Mouse (Mus musculus): ENCODE results near the gene Slc13a5. TPM values are rescaled to one million over a fixed set of nuclear protein-coding genes. Genes with fewer than 3 reads are reported as not detected.
A peak's percentile ranks its signal among the peaks of the same experiment; 100 is the strongest.

Slc13a5 gene
- polyA plus RNA-seq, 1 experiment from 2014 or later, result not detected

DNA sequence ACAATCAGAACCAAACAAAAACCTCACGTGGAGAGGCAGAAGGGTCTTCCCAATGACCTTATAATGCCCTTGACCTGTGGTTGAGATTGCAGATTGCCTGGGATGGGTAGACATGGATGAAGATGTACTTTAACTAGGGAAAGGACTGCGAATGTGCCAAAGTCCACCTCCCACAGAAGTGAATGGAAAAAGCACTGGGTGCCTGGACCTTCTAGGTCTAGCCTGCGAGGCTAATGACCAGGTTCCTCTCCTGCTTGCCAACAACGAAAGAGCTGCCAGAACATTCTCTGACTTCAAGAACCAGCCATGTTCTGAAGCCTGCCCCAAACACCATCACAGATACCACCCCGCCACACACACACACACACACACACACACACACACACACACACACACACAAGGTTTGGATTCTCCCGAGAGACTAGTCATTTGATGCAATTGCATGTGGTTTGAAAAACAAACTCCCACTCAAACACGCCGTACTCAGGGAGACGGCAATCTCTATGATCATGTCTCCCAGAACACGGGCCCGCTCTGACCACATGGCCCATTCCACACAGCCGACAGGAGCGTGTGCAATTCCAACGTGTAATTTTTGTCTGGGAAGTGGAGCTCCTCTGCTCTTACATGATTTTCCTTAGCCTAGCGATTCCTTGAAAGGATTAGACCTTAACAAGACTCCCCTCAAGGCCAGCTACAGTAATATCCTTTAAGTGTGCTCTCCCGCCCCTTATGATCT is 16.6 kb upstream of the Slc13a5 start:
- Histone ChIP-seq H3K4me3 (ENCODE audit: low read depth, low read length) (no peak overlapping the region), H3K36me3 (ENCODE audit: insufficient read depth) (no peaks in the 10 kb centered on the region), H3K4me2 (no peak overlapping the region), H3K9ac (no peak overlapping the region), H3K9me3 (ENCODE audit: low read depth, low read length) (no peaks in the 10 kb centered on the region), H3K4me1 (ENCODE audit: insufficient read depth) (no peaks in the 10 kb centered on the region), H3K27ac (ENCODE audit: low read depth) (no peak overlapping the region), H3K27me3 (ENCODE audit: insufficient read depth, low read length) (no peaks in the 10 kb centered on the region)
- ATAC-seq (ENCODE audit: insufficient read depth), result no peak
- WGBS, result 83% methylated on average over 16 of the region's 16 CpGs
- TF ChIP-seq CTCF (IDR thresholded peaks at IDR 0.05; ENCODE audit: low read depth), result no peak
- DNase-seq, result no peak

GRCm38 (mm10) chr11:72281852-72282400 is 14.9 kb upstream of the Slc13a5 start:
- no peak overlapping the region for H3K9ac ChIP-seq
- no peaks in the 10 kb centered on the region for H3K36me3 ChIP-seq (ENCODE audit: insufficient read depth)
- ATAC-seq (ENCODE audit: insufficient read depth) (no peak), DNase-seq (no peak)
- WGBS, result 49% methylated on average over 5 of the region's 5 CpGs
- no peaks in the 10 kb centered on the region for H3K9me3 ChIP-seq (ENCODE audit: low read depth, low read length)
- no peak for TF ChIP-seq CTCF (IDR thresholded peaks at IDR 0.05; ENCODE audit: low read depth)
- H3K4me3 ChIP-seq (ENCODE audit: low read depth, low read length), result no peak overlapping the region
- no peaks in the 10 kb centered on the region for H3K4me1 ChIP-seq (ENCODE audit: insufficient read depth)
- H3K27me3 ChIP-seq (ENCODE audit: insufficient read depth, low read length), result no peaks in the 10 kb centered on the region
- no peak overlapping the region for H3K27ac ChIP-seq (ENCODE audit: low read depth)
- no peak overlapping the region for H3K4me2 ChIP-seq

DNA sequence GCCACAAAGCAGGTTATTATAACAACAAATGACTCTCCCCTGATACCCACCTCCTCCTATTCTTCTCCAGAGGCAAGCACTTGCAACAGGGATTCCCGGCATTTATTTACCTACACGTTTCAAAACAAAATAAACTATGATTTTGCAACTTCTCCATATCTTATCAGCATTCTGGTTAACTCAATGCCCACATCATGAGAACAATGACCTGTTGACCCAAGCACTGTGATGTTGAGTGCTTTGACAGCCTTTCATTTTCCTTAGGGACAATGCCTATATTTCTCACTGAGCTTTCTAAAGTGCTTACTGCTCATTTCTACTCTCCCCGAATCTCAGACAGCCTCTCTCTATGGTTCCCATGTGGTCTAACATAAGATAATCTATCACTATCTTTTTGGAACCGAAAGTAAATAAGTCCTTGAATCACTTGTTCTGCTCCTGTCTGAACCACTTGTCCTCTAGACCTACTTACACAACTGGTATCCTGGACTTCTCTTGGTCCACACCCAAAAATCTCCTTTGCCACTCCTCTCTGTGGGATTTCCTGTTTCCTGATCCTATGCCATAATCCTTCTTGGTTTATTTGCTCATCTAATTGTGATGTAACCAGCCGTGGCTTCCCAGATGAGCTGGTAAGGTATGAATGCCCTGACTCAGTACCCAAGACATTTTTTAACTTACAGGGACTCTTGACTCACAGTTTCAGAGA is 14.3 kb upstream of the Slc13a5 start:
- no peaks in the 10 kb centered on the region for H3K9me3 ChIP-seq (ENCODE audit: low read depth, low read length)
- WGBS, result 53% methylated on average over 5 of the region's 5 CpGs
- no peak overlapping the region for H3K27ac ChIP-seq (ENCODE audit: low read depth)
- H3K36me3 ChIP-seq (ENCODE audit: insufficient read depth), result no peaks in the 10 kb centered on the region
- H3K4me1 ChIP-seq (ENCODE audit: insufficient read depth), result no peaks in the 10 kb centered on the region
- H3K4me2 ChIP-seq, result no peak overlapping the region
- DNase-seq (no peak), ATAC-seq (ENCODE audit: insufficient read depth) (no peak)
- H3K9ac ChIP-seq, result no peak overlapping the region
- TF ChIP-seq CTCF (IDR thresholded peaks at IDR 0.05; ENCODE audit: low read depth), result no peak
- H3K27me3 ChIP-seq (ENCODE audit: insufficient read depth, low read length), result no peaks in the 10 kb centered on the region
- H3K4me3 ChIP-seq (ENCODE audit: low read depth, low read length), result no peak overlapping the region

DNA sequence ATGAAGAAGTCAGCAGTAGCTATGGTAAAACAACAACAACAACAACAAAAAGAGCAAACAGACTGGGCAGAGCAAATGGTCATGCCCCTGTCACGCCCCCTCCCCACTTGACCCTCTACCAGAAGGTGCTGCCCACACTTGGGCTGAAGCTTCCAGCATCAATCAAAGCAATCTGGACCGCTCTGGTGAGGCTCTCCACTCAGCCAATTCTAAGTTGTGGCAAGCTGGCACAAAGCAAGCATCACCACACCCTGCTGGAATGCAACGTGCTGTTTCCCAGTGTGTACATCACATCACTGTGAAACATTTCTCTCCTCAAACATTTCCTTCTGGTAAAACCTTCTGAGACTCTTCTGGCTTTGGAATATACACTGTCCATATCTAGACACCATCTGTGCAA is 6.3 kb upstream of the Slc13a5 start:
- TF ChIP-seq CTCF (IDR thresholded peaks at IDR 0.05; ENCODE audit: low read depth), result no peak
- Histone ChIP-seq H3K9me3 (ENCODE audit: low read depth, low read length) (no peaks in the 10 kb centered on the region), H3K36me3 (ENCODE audit: insufficient read depth) (no peaks in the 10 kb centered on the region), H3K27me3 (ENCODE audit: insufficient read depth, low read length) (no peaks in the 10 kb centered on the region; the same call in 1 of the 2 replicates), H3K27ac (ENCODE audit: low read depth) (no peak overlapping the region), H3K4me3 (ENCODE audit: low read depth, low read length) (no peak overlapping the region), H3K9ac (no peak overlapping the region), H3K4me2 (no peak overlapping the region), H3K4me1 (ENCODE audit: insufficient read depth) (no peaks in the 10 kb centered on the region)
- DNase-seq (no peak), ATAC-seq (ENCODE audit: insufficient read depth) (no peak)
- WGBS, result 38% methylated on average over 3 of the region's 3 CpGs

DNA sequence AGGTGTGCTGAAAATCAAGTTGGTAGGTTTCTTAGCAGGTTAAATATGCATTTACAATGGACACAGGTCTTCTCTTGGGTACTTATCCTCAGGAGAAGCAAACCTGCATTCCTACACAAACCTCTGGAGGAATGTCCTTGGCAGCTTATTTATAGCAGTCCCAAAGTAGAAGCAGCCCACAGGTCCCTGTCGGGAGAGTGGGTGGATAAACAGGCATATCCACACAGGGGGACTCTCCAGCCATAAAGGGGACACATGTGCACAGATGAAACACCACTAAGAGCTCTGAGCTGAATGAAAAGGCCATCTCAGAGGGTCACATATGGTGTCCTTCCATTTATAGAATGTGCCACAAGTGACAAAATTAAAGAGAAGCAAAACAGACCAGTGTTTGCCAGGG is 4.7 kb upstream of the Slc13a5 start:
- no peak for DNase-seq

GRCm38 (mm10) chr11:72266207-72266959 is 639 bp downstream of the Slc13a5 start:
- WGBS, result under 1% methylated on average over 46 of the region's 46 CpGs
- peak; percentile 62 for TF ChIP-seq CTCF (IDR thresholded peaks at IDR 0.05; ENCODE audit: low read depth)
- Histone ChIP-seq H3K4me3 (ENCODE audit: low read depth, low read length) (peak overlapping the region; percentile 35), H3K27ac (ENCODE audit: low read depth) (no peak overlapping the region), H3K27me3 (ENCODE audit: insufficient read depth, low read length) (peaks cover 34% of the 10 kb centered on the region), H3K4me1 (ENCODE audit: insufficient read depth) (no peaks in the 10 kb centered on the region), H3K4me2 (peak overlapping the region; percentile 60), H3K9ac (peak overlapping the region; percentile 40; the same call in 1 of the 2 replicates), H3K36me3 (ENCODE audit: insufficient read depth) (no peaks in the 10 kb centered on the region), H3K9me3 (ENCODE audit: low read depth, low read length) (no peaks in the 10 kb centered on the region)
- peak; percentile 83 for DNase-seq
- ATAC-seq (ENCODE audit: insufficient read depth), result peak; percentile 92

More for the DNA sequence above, 4.7 kb upstream of the Slc13a5 start:
- Histone ChIP-seq H3K9me3 (ENCODE audit: low read depth, low read length) (no peaks in the 10 kb centered on the region), H3K9ac (no peak overlapping the region), H3K4me1 (ENCODE audit: insufficient read depth) (no peaks in the 10 kb centered on the region), H3K36me3 (ENCODE audit: insufficient read depth) (no peaks in the 10 kb centered on the region), H3K4me3 (ENCODE audit: low read depth, low read length) (no peak overlapping the region), H3K27ac (ENCODE audit: low read depth) (no peak overlapping the region), H3K27me3 (ENCODE audit: insufficient read depth, low read length) (peaks cover 9% of the 10 kb centered on the region), H3K4me2 (no peak overlapping the region)
- 47% methylated on average over 1 of the region's 1 CpGs for WGBS
- ATAC-seq (ENCODE audit: insufficient read depth), result no peak
- no peak for TF ChIP-seq CTCF (IDR thresholded peaks at IDR 0.05; ENCODE audit: low read depth)
